Mouse (Mus musculus): ENCODE measurements around the gene H2-M5.
A peak's percentile ranks its signal among the peaks of the same experiment; 100 is the strongest.
"Not testable (repeated sequence)": the region's sequence is repeated elsewhere in the genome, so short reads cannot be mapped to it uniquely, and the experiment has no call there.

H2-M5 gene

GRCm38 (mm10) chr17:36989437-36989836 is at the start of gene H2-M5:
H2-M5 (minus strand) TSS chr17:36989537.
- DNase-seq (ENCODE audit: low spot score), result no peak

- no peak for DNase-seq (ENCODE audit: low spot score)
Observed at GRCm38 (mm10) chr17:37029162-37029561, 39.8 kb upstream of the H2-M5 start.

- peak; percentile 88 for DNase-seq (ENCODE audit: low spot score)
Observed at GRCm38 (mm10) chr17:37028683-37029120, 39.4 kb upstream of the H2-M5 start.

- DNase-seq (ENCODE audit: low spot score), result no peak
Observed at GRCm38 (mm10) chr17:37028212-37028611, 38.9 kb upstream of the H2-M5 start.

- DNase-seq (ENCODE audit: low spot score), result no peak
Observed at GRCm38 (mm10) chr17:37027486-37027885, 38.1 kb upstream of the H2-M5 start.

- peak; percentile 25 for DNase-seq (ENCODE audit: low spot score)
Observed at GRCm38 (mm10) chr17:37026425-37026824, 37.1 kb upstream of the H2-M5 start.

GRCm38 (mm10) chr17:37022628-37023576 is 33.6 kb upstream of the H2-M5 start, which contains the start of gene Mog:
Mog (minus strand) TSS chr17:37023398.
- DNase-seq (ENCODE audit: low spot score), result no peak

- DNase-seq (ENCODE audit: low spot score), result not testable (repeated sequence)
Observed at GRCm38 (mm10) chr17:37019242-37019641, 29.9 kb upstream of the H2-M5 start.

- DNase-seq (ENCODE audit: low spot score), result no peak
Observed at GRCm38 (mm10) chr17:37018328-37018727, 29.0 kb upstream of the H2-M5 start.

- DNase-seq (ENCODE audit: low spot score), result no peak
Observed at GRCm38 (mm10) chr17:37016333-37016732, 27.0 kb upstream of the H2-M5 start.

- DNase-seq (ENCODE audit: low spot score), result no peak
Observed at GRCm38 (mm10) chr17:37012141-37012540, 22.8 kb upstream of the H2-M5 start.

- DNase-seq (ENCODE audit: low spot score), result no peak
Observed at GRCm38 (mm10) chr17:37011719-37012118, 22.4 kb upstream of the H2-M5 start.

GRCm38 (mm10) chr17:37009460-37010042 is 20.2 kb upstream of the H2-M5 start:
- no peak for DNase-seq (ENCODE audit: low spot score)

- DNase-seq (ENCODE audit: low spot score), result no peak
Observed at GRCm38 (mm10) chr17:37008161-37008560, 18.8 kb upstream of the H2-M5 start.

- no peak for DNase-seq (ENCODE audit: low spot score)
Observed at GRCm38 (mm10) chr17:37003366-37003765, 14.0 kb upstream of the H2-M5 start.

GRCm38 (mm10) chr17:37002364-37003330 is 13.3 kb upstream of the H2-M5 start:
- DNase-seq (ENCODE audit: low spot score), result peak; percentile 41

GRCm38 (mm10) chr17:37000863-37001262 is 11.5 kb upstream of the H2-M5 start, which contains the start of gene Zfp57:
Zfp57 (plus strand) TSS chr17:37001163.
- DNase-seq (ENCODE audit: low spot score), result no peak

GRCm38 (mm10) chr17:36998477-36998876 is 9.1 kb upstream of the H2-M5 start:
- no peak for DNase-seq (ENCODE audit: low spot score)

GRCm38 (mm10) chr17:36997033-36997735 is 7.8 kb upstream of the H2-M5 start:
- DNase-seq (ENCODE audit: low spot score), result peak; percentile 53

- no peak for DNase-seq (ENCODE audit: low spot score)
Observed at GRCm38 (mm10) chr17:36995448-36995847, 6.1 kb upstream of the H2-M5 start.

- no peak for DNase-seq (ENCODE audit: low spot score)
Observed at GRCm38 (mm10) chr17:36994528-36994927, 5.2 kb upstream of the H2-M5 start.

Measured in testis, postnatal 14 days (tissue).